Mouse (Mus musculus) CH12.LX (cell line): ENCODE data around the gene Gabpb2. TPM values are rescaled to one million over a fixed set of nuclear protein-coding genes. Genes with fewer than 3 reads are reported as not detected.
A peak's percentile ranks its signal among the peaks of the same experiment; 100 is the strongest.

Experiments
- DNase-seq: peaks from one replicate; pipeline ENCODE4 v3.0.0-alpha.2; 2013; ENCODE audit errors: extremely low read depth
- H3K27ac ChIP-seq: 2 replicates; pipeline ENCODE4 v1.5.1; 2012; ENCODE audit warnings: low read depth, mild to moderate bottlenecking, control low read depth, moderate library complexity; ENCODE audit not compliant: insufficient read depth
- H3K27me3 ChIP-seq: replicated peaks from 2 replicates; pipeline ENCODE3; 2012; ENCODE audit warnings: inconsistent platforms
- H3K36me3 ChIP-seq, 2 experiments: replicated peaks in 1 of 2; 2 replicates each; pipeline versions ENCODE3 to v1.6.1; 2012; ENCODE audit warnings: inconsistent platforms in 1 of 2, low read length in 1 of 2, mild to moderate bottlenecking in 1 of 2, mixed read lengths in 1 of 2, moderate library complexity in 1 of 2; ENCODE audit not compliant: control insufficient read depth in 1 of 2, insufficient read depth in 1 of 2
- H3K4me1 ChIP-seq, 2 experiments: 2 replicates each; pipeline ENCODE4 v1.6.1; 2012; ENCODE audit warnings: inconsistent platforms in 1 of 2, moderate library complexity in 1 of 2; ENCODE audit not compliant: insufficient read depth in 2 of 2, control insufficient read depth in 1 of 2
- H3K4me2 ChIP-seq: 2 replicates; pipeline ENCODE4 v1.6.1; 2012; ENCODE audit warnings: low read depth, mild to moderate bottlenecking, control low read depth; ENCODE audit not compliant: poor library complexity, insufficient read depth, severe bottlenecking
- H3K4me3 ChIP-seq, 3 experiments: fragments of 150-350 bp in 1 of 3; sonication (generic) in 1 of 3; replicated peaks in 1 of 3; 2 replicates each; pipeline versions ENCODE3 to v1.5.1; 2011 to 2012; ENCODE audit warnings: low read depth in 2 of 3, low read length in 2 of 3, mild to moderate bottlenecking in 2 of 3, moderate library complexity in 2 of 3, control low read depth in 1 of 3, improper control_type of control experiment in 1 of 3, inconsistent platforms in 1 of 3, mixed read lengths in 1 of 3; ENCODE audit not compliant: poor library complexity in 1 of 3
- H3K79me2 ChIP-seq: replicated peaks from 2 replicates; pipeline ENCODE4 v1.6.1; 2012; ENCODE audit warnings: mild to moderate bottlenecking, moderate library complexity; ENCODE audit not compliant: control insufficient read depth, poor library complexity, insufficient read depth, severe bottlenecking; ENCODE audit errors: extremely low read depth
- H3K9ac ChIP-seq: 2 replicates; pipeline ENCODE4 v1.6.1; 2012; ENCODE audit warnings: low read depth, mild to moderate bottlenecking, control low read depth, moderate library complexity; ENCODE audit not compliant: insufficient read depth
- H3K9me3 ChIP-seq: replicated peaks from 2 replicates; pipeline ENCODE3; 2012; ENCODE audit warnings: low read length, inconsistent platforms, mixed read lengths
- CTCF ChIP-seq, 2 experiments: IDR thresholded peaks in 1 of 2; conservative IDR thresholded peaks in 1 of 2; 2 replicates each; pipeline ENCODE4 v1.5.1; 2011 to 2012; ENCODE audit warnings: low read depth in 2 of 2, low read length in 2 of 2, improper control_type of control experiment in 1 of 2, inconsistent platforms in 1 of 2, mild to moderate bottlenecking in 1 of 2, moderate library complexity in 1 of 2
- EP300 ChIP-seq: IDR thresholded peaks from 2 replicates; pipeline ENCODE4 v1.6.1; 2011; ENCODE audit warnings: low read length, improper control_type of control experiment
- GABPA ChIP-seq: IDR thresholded peaks from 2 replicates; pipeline ENCODE4 v1.6.1; 2012; ENCODE audit warnings: low read depth, low read length, improper control_type of control experiment, inconsistent platforms; ENCODE audit not compliant: insufficient replicate concordance
- NELFE ChIP-seq: IDR thresholded peaks from 2 replicates; pipeline ENCODE4 v1.6.1; 2011; ENCODE audit warnings: low read depth, low read length, improper control_type of control experiment
- POLR2AphosphoS2 ChIP-seq: IDR thresholded peaks from 2 replicates; pipeline ENCODE4 v1.6.1; 2011; ENCODE audit warnings: low read depth, low read length, improper control_type of control experiment
- RAD21 ChIP-seq: IDR thresholded peaks from 2 replicates; pipeline ENCODE4 v1.6.1; 2011; ENCODE audit warnings: low read depth, mild to moderate bottlenecking, low read length, improper control_type of control experiment, moderate library complexity
- RCOR1 ChIP-seq: conservative IDR thresholded peaks from 2 replicates; pipeline ENCODE4 v1.6.1; 2012; ENCODE audit warnings: low read depth, mild to moderate bottlenecking, inconsistent platforms, low read length, improper control_type of control experiment
- SIN3A ChIP-seq: IDR thresholded peaks from 2 replicates; pipeline ENCODE4 v1.6.1; 2012; ENCODE audit warnings: low read length, improper control_type of control experiment, inconsistent platforms
- TCF12 ChIP-seq: IDR thresholded peaks from 2 replicates; pipeline ENCODE4 v1.6.1; 2014; ENCODE audit warnings: low read depth, mild to moderate bottlenecking, inconsistent platforms, low read length, improper control_type of control experiment
- USF1 ChIP-seq: IDR thresholded peaks from 2 replicates; pipeline ENCODE4 v1.6.1; 2014; ENCODE audit warnings: low read depth, mild to moderate bottlenecking, inconsistent platforms, low read length, improper control_type of control experiment
- ZC3H11A ChIP-seq: IDR thresholded peaks from 2 replicates; pipeline ENCODE4 v1.6.1; 2012; ENCODE audit warnings: low read depth, mild to moderate bottlenecking, inconsistent platforms, low read length, improper control_type of control experiment
- dilution Hi-C: fragments of 300-500 bp; cut with MboI; formaldehyde crosslinking; loops from 2 replicates; pipeline ENCODE4 v1.14.3; 2020; ENCODE audit warnings: low sequenced_read_pairs; ENCODE audit not compliant: extremely low pct_unique_long_range_greater_than_20kb, extremely low pct_ligation_motif_present
- in situ Hi-C: fragments of 300-500 bp; cut with MboI; formaldehyde crosslinking; loops from 3 replicates; pipeline ENCODE4 v1.14.3; 2019; ENCODE audit warnings: low sequenced_read_pairs, low pct_ligation_motif_present, low pct_unique_long_range_greater_than_20kb, mixed read lengths
- polyA plus RNA-seq: library from polyadenylated mRNA; unstranded; fragments of >175 nt; gene quantifications from 2 replicates; pipeline ENCODE4 v1.2.1, GENCODE M21; 2012; ENCODE audit warnings: low read depth; ENCODE audit not compliant: insufficient read length
- total RNA-seq, 2 experiments: library from RNA; depleted of rRNA; stranded (reverse); fragments of 300-350 nt in 1 of 2; fragments of >200 nt in 1 of 2; gene quantifications; 2 replicates each; pipeline ENCODE4 v1.2.3; 2012 to 2014

The Gabpb2 gene
- total and polyA plus RNA-seq, 3 experiments, result 14.7 to 20.6 (median 16.6) TPM

DNA sequence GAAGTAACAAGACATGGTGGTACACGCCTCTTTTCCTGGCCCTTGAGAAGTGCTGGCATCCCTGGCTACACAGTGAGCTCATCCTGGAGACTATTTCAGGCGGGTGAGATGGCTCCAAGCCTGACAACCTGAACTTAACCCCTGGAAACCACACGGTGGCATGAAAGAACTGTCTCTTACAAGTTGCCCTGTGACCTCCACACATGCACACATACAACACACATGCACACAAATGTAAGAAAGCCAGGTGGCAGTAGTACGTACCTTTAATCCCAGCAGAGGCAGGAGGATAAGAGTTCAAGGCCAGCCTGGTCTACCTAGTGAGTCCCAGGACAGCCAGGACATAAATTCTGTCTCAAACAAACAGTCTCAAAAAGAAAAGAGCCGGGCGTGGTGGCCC is 21.3 kb upstream of the Gabpb2 start:
- no peak overlapping the region for H3K4me2 ChIP-seq
- H3K9me3 ChIP-seq, result no peaks in the 10 kb centered on the region
- peak in 1 of 2 experiments; percentile 37; a peak in 2 of 4 replicates for TF ChIP-seq CTCF (conservative IDR thresholded peaks at IDR 0.05 in 1 of 2, IDR thresholded peaks at IDR 0.05 in 1 of 2; ENCODE audit: low read depth in 2 of 2, low read length in 2 of 2)
- peak; percentile 14 for TF ChIP-seq RAD21
- no peak for TF ChIP-seq TCF12
- no peak for TF ChIP-seq USF1
- no peak for TF ChIP-seq NELFE
- no peak for DNase-seq
- no peak overlapping the region for H3K4me3 ChIP-seq
- peaks cover 33 to 60% of the 10 kb centered on the region in 2 experiments for H3K36me3 ChIP-seq
- dilution Hi-C loops (no loop called here), in situ Hi-C loops (no loop called here)
- no peaks in the 10 kb centered on the region for H3K79me2 ChIP-seq
- no peaks in the 10 kb centered on the region for H3K27me3 ChIP-seq
- no peak overlapping the region for H3K9ac ChIP-seq
- H3K27ac ChIP-seq, result no peak overlapping the region
- peaks cover 0 to 11% of the 10 kb centered on the region in 2 experiments; a peak in 2 of 4 replicates for H3K4me1 ChIP-seq

GRCm38 (mm10) chr3:95237541-95238099 is 19.9 kb upstream of the Gabpb2 start:
- Histone ChIP-seq H3K4me2 (no peak overlapping the region), H3K79me2 (no peaks in the 10 kb centered on the region; the same call in 1 of the 2 replicates), H3K36me3 (peaks cover 38 to 64% of the 10 kb centered on the region in 2 experiments), H3K9ac (no peak overlapping the region), H3K4me3 (no peak overlapping the region), H3K9me3 (no peaks in the 10 kb centered on the region), H3K27ac (no peak overlapping the region), H3K4me1 (peaks cover 9 to 25% of the 10 kb centered on the region in 2 experiments; a peak in 3 of 4 replicates), H3K27me3 (no peaks in the 10 kb centered on the region)
- DNase-seq, result no peak
- in situ Hi-C loops (no loop called here), dilution Hi-C loops (no loop called here)
- TF ChIP-seq USF1, result no peak
- TF ChIP-seq GABPA, result no peak
- TF ChIP-seq POLR2AphosphoS2, result 0 out of 2 replicates have a peak, but pooled peaks have one; percentile 19

GRCm38 (mm10) chr3:95235386-95236301 is 17.9 kb upstream of the Gabpb2 start:
- peaks cover 18 to 45% of the 10 kb centered on the region in 2 experiments for H3K4me1 ChIP-seq
- peaks cover 48 to 73% of the 10 kb centered on the region in 2 experiments for H3K36me3 ChIP-seq
- no peak overlapping the region for H3K4me3 ChIP-seq
- in situ Hi-C loops (no loop called here), dilution Hi-C loops (no loop called here)
- DNase-seq, result no peak
- no peak overlapping the region for H3K9ac ChIP-seq
- TF ChIP-seq RAD21 (no peak), EP300 (no peak), ZC3H11A (no peak), SIN3A (no peak), RCOR1 (no peak)
- no peak overlapping the region for H3K4me2 ChIP-seq
- no peaks in the 10 kb centered on the region for H3K27me3 ChIP-seq
- no peak overlapping the region for H3K27ac ChIP-seq
- H3K9me3 ChIP-seq, result no peaks in the 10 kb centered on the region
- peaks cover 19% of the 10 kb centered on the region for H3K79me2 ChIP-seq
